Mouse (Mus musculus) hindbrain, embryonic 16.5 days (tissue): Measurements from ENCODE around the gene Cx3cr1. TPM values are rescaled to one million over a fixed set of nuclear protein-coding genes. Genes with fewer than 3 reads are reported as not detected.

Source experiments
- ATAC-seq: fragments of 200-750 bp; cut with Nextera tagmentation; 2 replicates; pipeline ENCODE4 v1.8.0; 2017; ENCODE audit warnings: moderate TSS enrichment, moderate library complexity
- H3K27ac ChIP-seq: fragments of 300-500 bp; sonication (generic); 2 replicates; pipeline ENCODE4 v1.5.1; 2014; ENCODE audit warnings: low read depth, mild to moderate bottlenecking, control low read depth, low read length, moderate library complexity
- H3K27me3 ChIP-seq: fragments of 300-500 bp; sonication (generic); replicated peaks from 2 replicates; pipeline ENCODE4 v1.6.1; 2014; ENCODE audit warnings: low read length; ENCODE audit not compliant: control insufficient read depth, insufficient read depth
- H3K36me3 ChIP-seq: fragments of 300-500 bp; sonication (generic); 2 replicates; pipeline ENCODE4 v1.6.1; 2014; ENCODE audit warnings: mild to moderate bottlenecking, low read length, moderate library complexity, mixed read lengths; ENCODE audit not compliant: control insufficient read depth, insufficient read depth
- H3K4me1 ChIP-seq: fragments of 300-500 bp; sonication (generic); 2 replicates; pipeline ENCODE4 v1.6.1; 2014; ENCODE audit warnings: low read depth, low read length; ENCODE audit not compliant: control insufficient read depth, insufficient read depth
- H3K4me2 ChIP-seq: fragments of 300-500 bp; sonication (generic); 2 replicates; pipeline ENCODE4 v1.6.1; 2014; ENCODE audit warnings: mild to moderate bottlenecking, low read length, control low read depth, moderate library complexity
- H3K4me3 ChIP-seq: fragments of 300-500 bp; sonication (generic); 2 replicates; pipeline ENCODE4 v1.5.1; 2014; ENCODE audit warnings: mild to moderate bottlenecking, low read length, control low read depth, moderate library complexity
- H3K9ac ChIP-seq: fragments of 300-500 bp; sonication (generic); 2 replicates; pipeline ENCODE4 v1.6.1; 2014; ENCODE audit warnings: low read depth, mild to moderate bottlenecking, control low read depth, low read length, moderate library complexity
- H3K9me3 ChIP-seq: fragments of 300-500 bp; sonication (generic); 2 replicates; pipeline ENCODE4 v1.6.1; 2014; ENCODE audit warnings: mild to moderate bottlenecking, low read length, moderate library complexity; ENCODE audit not compliant: control insufficient read depth
- WGBS: fragments of 180-500 bp; shearing (Covaris S2); extraction: QIAGEN DNeasy Blood & Tissue Kit; methylation state at CpG from one replicate; pipeline ENCODE4 v1.1.7; 2014; 5-methylcytosine and 5-hydroxymethylcytosine counted together
- polyA plus RNA-seq: library from polyadenylated mRNA; unstranded; fragments of >200 nt; fragmentation: Nextera tagmentation; extraction: Ambion mirVana; gene quantifications from 2 replicates; pipeline ENCODE4 v1.2.1, GENCODE M21; 2015

Cx3cr1 gene
- polyA plus RNA-seq, 1 experiment from 2014 or later = 10.0 TPM

GRCm38 (mm10) chr9:120024625-120025024 lies 45.1 kb downstream of the Cx3cr1 start:
- no peak for ATAC-seq

DNA sequence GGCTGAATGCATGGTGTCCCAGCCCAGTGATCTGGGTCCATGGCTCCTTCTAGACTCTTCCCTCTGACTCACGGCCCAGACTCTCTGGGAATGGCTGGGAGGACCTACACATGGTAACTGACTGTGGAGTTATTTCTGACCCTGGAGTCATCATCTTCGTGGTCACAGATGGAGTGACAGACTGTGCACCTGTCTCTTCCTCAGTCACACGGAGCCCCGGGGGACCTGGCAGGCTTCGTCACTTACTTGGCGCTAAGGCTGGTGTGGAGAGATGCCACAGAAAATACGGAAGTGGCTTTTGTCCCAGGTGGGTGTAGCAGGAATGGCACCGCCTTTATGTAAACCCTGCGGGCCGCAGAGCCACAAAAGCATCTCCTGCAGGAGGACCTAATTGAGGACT lies 45.5 kb downstream of the Cx3cr1 start:
- Histone ChIP-seq H3K4me2 (no peak overlapping the region), H3K27ac (no peak overlapping the region), H3K36me3 (no peaks in the 10 kb centered on the region), H3K4me3 (no peak overlapping the region), H3K9me3 (no peaks in the 10 kb centered on the region), H3K4me1 (no peaks in the 10 kb centered on the region; the same call in 1 of the 2 replicates), H3K9ac (no peak overlapping the region), H3K27me3 (no peaks in the 10 kb centered on the region)
- 68% methylated on average over 10 of the region's 10 CpGs for WGBS
- ATAC-seq = no peak

More at GRCm38 (mm10) chr9:120024625-120025024, 45.1 kb downstream of the Cx3cr1 start:
- no peak overlapping the region for H3K4me3 ChIP-seq
- no peaks in the 10 kb centered on the region for H3K36me3 ChIP-seq
- no peaks in the 10 kb centered on the region for H3K9me3 ChIP-seq
- no peak overlapping the region for H3K4me2 ChIP-seq
- no peak overlapping the region for H3K27ac ChIP-seq
- H3K27me3 ChIP-seq = no peaks in the 10 kb centered on the region
- no peaks in the 10 kb centered on the region; the same call in 1 of the 2 replicates for H3K4me1 ChIP-seq
- 78% methylated on average over 5 of the region's 5 CpGs for WGBS
- H3K9ac ChIP-seq = no peak overlapping the region

- H3K36me3 ChIP-seq = no peaks in the 10 kb centered on the region
- no peaks in the 10 kb centered on the region for H3K9me3 ChIP-seq
- no peak within 1 kb of the TSS for H3K4me2 ChIP-seq
- H3K27ac ChIP-seq = no peak within 1 kb of the TSS
- H3K27me3 ChIP-seq = no peaks in the 10 kb centered on the region
- WGBS = 87% methylated on average over 18 of the region's 18 CpGs
- no peaks in the 10 kb centered on the region; the same call in 1 of the 2 replicates for H3K4me1 ChIP-seq
- no peak within 1 kb of the TSS for H3K4me3 ChIP-seq
- H3K9ac ChIP-seq = no peak within 1 kb of the TSS
- ATAC-seq = no peak
These were observed 46.4 kb downstream of the Cx3cr1 start, which contains the start of gene Xirp1 for GRCm38 (mm10) chr9:120023086-120023811. Gene Xirp1 (minus strand): TSS chr9:120023598.

GRCm38 (mm10) chr9:120021164-120021563 lies 48.5 kb downstream of the Cx3cr1 start:
- 72% methylated on average over 5 of the region's 5 CpGs for WGBS
- Histone ChIP-seq H3K36me3 (no peaks in the 10 kb centered on the region), H3K4me1 (no peaks in the 10 kb centered on the region), H3K9ac (no peak overlapping the region), H3K4me3 (no peak overlapping the region), H3K4me2 (no peak overlapping the region), H3K27ac (no peak overlapping the region), H3K27me3 (no peaks in the 10 kb centered on the region), H3K9me3 (no peaks in the 10 kb centered on the region)
- ATAC-seq = no peak

- no peak overlapping the region for H3K9ac ChIP-seq
- H3K4me1 ChIP-seq = no peaks in the 10 kb centered on the region
- H3K4me3 ChIP-seq = no peak overlapping the region
- H3K4me2 ChIP-seq = no peak overlapping the region
- ATAC-seq = no peak
- H3K9me3 ChIP-seq = no peaks in the 10 kb centered on the region
- no peaks in the 10 kb centered on the region for H3K36me3 ChIP-seq
- WGBS = 42% methylated on average over 7 of the region's 7 CpGs
- H3K27ac ChIP-seq = no peak overlapping the region
- H3K27me3 ChIP-seq = no peaks in the 10 kb centered on the region
These were observed 49.3 kb downstream of the Cx3cr1 start for GRCm38 (mm10) chr9:120020285-120020890.

DNA sequence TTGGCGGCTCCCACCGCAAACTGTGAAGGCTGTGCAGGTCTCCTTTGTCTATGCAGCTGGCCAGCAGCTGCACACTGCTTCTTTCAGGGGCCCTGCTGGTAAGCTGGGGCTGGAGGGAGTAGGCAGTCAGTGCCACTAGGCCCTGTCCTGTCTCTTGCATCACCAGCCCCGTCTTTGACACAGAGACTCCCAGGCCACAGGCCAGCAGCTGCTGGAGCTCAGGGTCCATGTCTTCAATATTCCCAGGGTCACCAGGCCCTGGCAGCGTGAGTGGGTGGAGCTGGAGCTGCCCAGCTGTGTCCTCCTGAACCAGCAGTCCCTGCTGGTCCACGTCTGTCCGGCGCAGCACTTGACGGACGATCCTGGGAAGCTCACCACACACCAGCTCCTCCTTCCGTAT lies 52.7 kb downstream of the Cx3cr1 start:
- no peak overlapping the region for H3K4me3 ChIP-seq
- H3K9me3 ChIP-seq = no peaks in the 10 kb centered on the region
- WGBS = 55% methylated on average over 9 of the region's 10 CpGs

GRCm38 (mm10) chr9:120014828-120015227 lies 54.9 kb downstream of the Cx3cr1 start:
- H3K4me3 ChIP-seq = no peak overlapping the region
- ATAC-seq = no peak
- no peak overlapping the region; the same call in 1 of the 2 replicates for H3K9ac ChIP-seq
- H3K4me1 ChIP-seq = peaks cover 6% of the 10 kb centered on the region
- no peaks in the 10 kb centered on the region for H3K9me3 ChIP-seq
- H3K27me3 ChIP-seq = no peaks in the 10 kb centered on the region
- no peak overlapping the region for H3K4me2 ChIP-seq
- H3K36me3 ChIP-seq = no peaks in the 10 kb centered on the region
- 60% methylated on average over 6 of the region's 6 CpGs for WGBS
- H3K27ac ChIP-seq = no peak overlapping the region

More for the DNA sequence above, 52.7 kb downstream of the Cx3cr1 start:
- H3K4me2 ChIP-seq = no peak overlapping the region
- no peaks in the 10 kb centered on the region for H3K27me3 ChIP-seq
- H3K9ac ChIP-seq = no peak overlapping the region
- no peak overlapping the region for H3K27ac ChIP-seq
- H3K36me3 ChIP-seq = no peaks in the 10 kb centered on the region
- no peak for ATAC-seq
- no peaks in the 10 kb centered on the region for H3K4me1 ChIP-seq

- no peak for ATAC-seq
- Histone ChIP-seq H3K4me2 (no peak overlapping the region), H3K9ac (no peak overlapping the region), H3K9me3 (no peaks in the 10 kb centered on the region), H3K36me3 (no peaks in the 10 kb centered on the region), H3K4me3 (no peak overlapping the region), H3K4me1 (peaks cover 6% of the 10 kb centered on the region), H3K27ac (no peak overlapping the region), H3K27me3 (no peaks in the 10 kb centered on the region)
- 73% methylated on average over 11 of the region's 11 CpGs for WGBS
These were observed 56.3 kb downstream of the Cx3cr1 start for GRCm38 (mm10) chr9:120013251-120013820.

GRCm38 (mm10) chr9:120012781-120013180 lies 56.9 kb downstream of the Cx3cr1 start:
- H3K4me2 ChIP-seq = no peak overlapping the region
- no peak for ATAC-seq
- no peak overlapping the region for H3K4me3 ChIP-seq
- H3K27ac ChIP-seq = no peak overlapping the region
- no peak overlapping the region for H3K9ac ChIP-seq
- H3K9me3 ChIP-seq = no peaks in the 10 kb centered on the region
- peaks cover 6% of the 10 kb centered on the region for H3K4me1 ChIP-seq
- WGBS = 93% methylated on average over 5 of the region's 5 CpGs
- no peaks in the 10 kb centered on the region for H3K36me3 ChIP-seq
- no peaks in the 10 kb centered on the region for H3K27me3 ChIP-seq
